Mouse (Mus musculus) forebrain, postnatal 0 days (tissue): ENCODE measurements at regions not wholly inside any gene's neighbourhood (a gene's known extent, or its start where the extent isn't known, plus 50 kb on each side); places are given as distances from the start of the nearest gene placed in this dataset.

Experiments used
- ATAC-seq: fragments of 200-750 bp; cut with Nextera tagmentation; 2 replicates; pipeline ENCODE4 v1.8.0; 2017; ENCODE audit warnings: mild to moderate bottlenecking, moderate library complexity
- DNase-seq: peaks from one replicate; pipeline ENCODE4 v3.0.0-alpha.2; 2015
- H3K27ac ChIP-seq: fragments of 300-500 bp; sonication (generic); 2 replicates; pipeline ENCODE4 v1.5.1; 2014; ENCODE audit warnings: low read depth, mild to moderate bottlenecking, antibody characterized with exemption, low read length, moderate library complexity, mixed read lengths
- H3K27me3 ChIP-seq: fragments of 300-500 bp; sonication (generic); 2 replicates; pipeline ENCODE4 v1.6.1; 2014; ENCODE audit warnings: mild to moderate bottlenecking, low read length, mixed read lengths; ENCODE audit not compliant: insufficient read depth
- H3K36me3 ChIP-seq: fragments of 300-500 bp; sonication (generic); 2 replicates; pipeline ENCODE4 v1.6.1; 2014; ENCODE audit warnings: mild to moderate bottlenecking, moderate library complexity; ENCODE audit not compliant: insufficient read depth
- H3K4me1 ChIP-seq: fragments of 300-500 bp; sonication (generic); 2 replicates; pipeline ENCODE4 v1.6.1; 2014; ENCODE audit warnings: antibody characterized with exemption; ENCODE audit not compliant: insufficient read depth
- H3K4me2 ChIP-seq: fragments of 300-500 bp; sonication (generic); 2 replicates; pipeline ENCODE4 v1.6.1; 2014; ENCODE audit warnings: low read depth, mild to moderate bottlenecking, moderate library complexity
- H3K4me3 ChIP-seq: fragments of 300-500 bp; sonication (generic); 2 replicates; pipeline ENCODE4 v1.5.1; 2014; ENCODE audit warnings: low read depth, low read length, mixed read lengths
- H3K9ac ChIP-seq: fragments of 300-500 bp; sonication (generic); 2 replicates; pipeline ENCODE4 v1.6.1; 2014; ENCODE audit warnings: mild to moderate bottlenecking
- H3K9me3 ChIP-seq: fragments of 300-500 bp; sonication (generic); 2 replicates; pipeline ENCODE4 v1.6.1; 2016; ENCODE audit warnings: low read length
- CTCF ChIP-seq: sonication (generic); IDR thresholded peaks from 2 replicates; pipeline ENCODE4 v1.5.1; 2016; ENCODE audit warnings: antibody characterized with exemption, control low read depth, low read depth
- WGBS: fragments of 180-500 bp; shearing (Covaris S2); extraction: QIAGEN DNeasy Blood & Tissue Kit; methylation state at CpG from one replicate; pipeline ENCODE4 v1.1.7; 2014; 5-methylcytosine and 5-hydroxymethylcytosine counted together

- WGBS, result 95% methylated on average over 3 of the region's 3 CpGs
- Histone ChIP-seq H3K4me2 (no peak overlapping the region), H3K4me1 (no peaks in the 10 kb centered on the region), H3K36me3 (no peaks in the 10 kb centered on the region), H3K9me3 (no peaks in the 10 kb centered on the region), H3K27ac (no peak overlapping the region), H3K4me3 (no peak overlapping the region), H3K27me3 (no peaks in the 10 kb centered on the region), H3K9ac (no peak overlapping the region)
- DNase-seq (no peak), ATAC-seq (no peak)
- no peak for TF ChIP-seq CTCF
Observed at GRCm38 (mm10) chr11:31530851-31531250, 140.8 kb downstream of the Bod1 start.

- Histone ChIP-seq H3K4me1 (no peaks in the 10 kb centered on the region), H3K9me3 (no peaks in the 10 kb centered on the region), H3K9ac (no peak overlapping the region), H3K27me3 (no peaks in the 10 kb centered on the region), H3K36me3 (no peaks in the 10 kb centered on the region), H3K27ac (no peak overlapping the region), H3K4me2 (no peak overlapping the region), H3K4me3 (no peak overlapping the region)
- ATAC-seq, result no peak
- 96% methylated on average over 2 of the region's 2 CpGs for WGBS
- no peak for TF ChIP-seq CTCF
- no peak for DNase-seq
Observed at GRCm38 (mm10) chr11:31529686-31530085, 142.0 kb downstream of the Bod1 start.

GRCm38 (mm10) chr11:31524708-31525107 is 147.0 kb downstream of the Bod1 start:
- H3K27me3 ChIP-seq, result no peaks in the 10 kb centered on the region
- no peak for DNase-seq
- H3K9ac ChIP-seq, result no peak overlapping the region
- H3K27ac ChIP-seq, result no peak overlapping the region
- H3K9me3 ChIP-seq, result no peaks in the 10 kb centered on the region
- 82% methylated on average over 2 of the region's 2 CpGs for WGBS
- H3K4me2 ChIP-seq, result no peak overlapping the region
- no peak for ATAC-seq
- no peaks in the 10 kb centered on the region for H3K36me3 ChIP-seq
- no peaks in the 10 kb centered on the region for H3K4me1 ChIP-seq
- H3K4me3 ChIP-seq, result no peak overlapping the region
- TF ChIP-seq CTCF, result no peak

GRCm38 (mm10) chr11:31524065-31524618 is 147.5 kb downstream of the Bod1 start:
- no peaks in the 10 kb centered on the region for H3K9me3 ChIP-seq
- ATAC-seq (no peak), DNase-seq (no peak)
- no peaks in the 10 kb centered on the region for H3K36me3 ChIP-seq
- no peak for TF ChIP-seq CTCF
- 91% methylated on average over 2 of the region's 2 CpGs for WGBS
- no peaks in the 10 kb centered on the region for H3K27me3 ChIP-seq
- no peaks in the 10 kb centered on the region for H3K4me1 ChIP-seq
- H3K4me2 ChIP-seq, result no peak overlapping the region
- no peak overlapping the region for H3K27ac ChIP-seq
- H3K9ac ChIP-seq, result no peak overlapping the region
- no peak overlapping the region for H3K4me3 ChIP-seq

- no peaks in the 10 kb centered on the region for H3K9me3 ChIP-seq
- ATAC-seq (no peak), DNase-seq (no peak)
- no peaks in the 10 kb centered on the region for H3K36me3 ChIP-seq
- 83% methylated on average over 2 of the region's 2 CpGs for WGBS
- H3K4me1 ChIP-seq, result no peaks in the 10 kb centered on the region
- no peaks in the 10 kb centered on the region for H3K27me3 ChIP-seq
- H3K27ac ChIP-seq, result no peak overlapping the region
- H3K4me3 ChIP-seq, result no peak overlapping the region
- no peak overlapping the region for H3K9ac ChIP-seq
- no peak for TF ChIP-seq CTCF
- no peak overlapping the region for H3K4me2 ChIP-seq
Observed at GRCm38 (mm10) chr11:31522127-31522526, 149.6 kb downstream of the Bod1 start.

GRCm38 (mm10) chr11:31520909-31521308 is 150.8 kb downstream of the Bod1 start:
- Histone ChIP-seq H3K36me3 (no peaks in the 10 kb centered on the region), H3K27me3 (no peaks in the 10 kb centered on the region), H3K9me3 (no peaks in the 10 kb centered on the region), H3K9ac (no peak overlapping the region), H3K4me2 (no peak overlapping the region), H3K4me3 (no peak overlapping the region), H3K27ac (no peak overlapping the region), H3K4me1 (no peaks in the 10 kb centered on the region)
- ATAC-seq, result no peak
- DNase-seq, result no peak
- no peak for TF ChIP-seq CTCF
- WGBS, result 83% methylated on average over 4 of the region's 4 CpGs

- no peak for ATAC-seq
- Histone ChIP-seq H3K9me3 (no peaks in the 10 kb centered on the region), H3K27me3 (no peaks in the 10 kb centered on the region), H3K27ac (no peak overlapping the region), H3K4me3 (no peak overlapping the region), H3K4me1 (no peaks in the 10 kb centered on the region), H3K36me3 (no peaks in the 10 kb centered on the region), H3K9ac (no peak overlapping the region), H3K4me2 (no peak overlapping the region)
- no peak for DNase-seq
- no peak for TF ChIP-seq CTCF
- WGBS, result 81% methylated on average over 5 of the region's 5 CpGs
Observed at GRCm38 (mm10) chr11:31503239-31503916, 133.5 kb upstream of the Stc2 start.
